ENCODE assay signal across 12 mouse cellular contexts in the genomic region with DNA sequence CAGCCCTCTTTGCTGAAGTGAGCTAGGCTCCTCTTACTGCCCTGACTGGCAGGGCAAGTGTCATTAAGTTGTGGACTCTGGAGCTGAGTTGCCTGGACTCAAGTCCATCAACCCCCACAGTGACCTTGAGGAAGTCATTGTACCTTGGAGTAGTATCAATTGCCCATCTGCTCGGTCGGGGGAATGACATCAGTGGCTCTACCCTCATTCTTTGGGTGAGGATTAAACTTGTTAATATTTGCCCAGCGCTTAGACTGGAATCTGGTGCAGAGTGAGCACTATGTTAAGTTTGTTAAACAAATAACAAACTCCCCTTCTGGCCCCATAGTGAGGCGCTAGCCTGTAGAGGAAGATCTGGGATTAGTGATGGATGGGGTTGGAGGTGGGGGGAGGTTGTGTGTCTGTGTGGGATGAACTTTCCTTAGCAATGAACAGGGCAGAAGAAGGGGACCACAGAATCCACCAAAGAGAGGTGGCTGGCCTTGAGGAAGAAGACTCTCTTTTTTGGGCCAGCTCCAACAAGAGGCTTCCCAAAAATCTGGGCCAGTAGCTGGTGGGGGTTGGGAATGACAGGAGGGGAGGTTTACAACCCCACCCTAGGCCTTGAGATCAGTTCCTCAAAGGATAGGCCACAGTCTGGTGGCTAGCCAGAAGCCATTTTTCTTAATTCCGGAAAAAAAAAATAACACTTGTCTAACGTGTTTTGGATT. TPM values are rescaled to one million over a fixed set of nuclear protein-coding genes. Genes with fewer than 3 reads are reported as not detected.
A peak's percentile ranks its signal among the peaks of the same experiment; 100 is the strongest.
DNase-seq lines count a peak whose midpoint lies in the region; ATAC-seq and TF ChIP-seq lines count a peak whose summit lies in the region.
"Had no signal": no experiment of that assay in that cellular context is flagged by ENCODE, and none has a peak within 500 bp of the region (broad histone marks: within the 10 kb centered on the region; RNA-seq: fewer than 3 reads in every experiment).

No protein-coding gene starts in this region.

- H3K27ac ChIP-seq in midbrain, embryonic 11.5 days (ENCODE audit: low read depth, low read length): no peak overlapping the region
- no peak overlapping the region for H3K27ac ChIP-seq in midbrain, embryonic 14.5 days (replicated peaks; ENCODE audit: low read depth, low read length)
- no peak overlapping the region for H3K27ac ChIP-seq in kidney, postnatal 0 days
- H3K27ac ChIP-seq: macrophage had no signal

- no peak overlapping the region for H3K4me3 ChIP-seq in midbrain, embryonic 11.5 days (ENCODE audit: low read depth, low read length)
- no peak overlapping the region for H3K4me3 ChIP-seq in midbrain, embryonic 14.5 days (replicated peaks; ENCODE audit: low read depth, low read length)
- H3K4me3 ChIP-seq in kidney, postnatal 0 days (replicated peaks; ENCODE audit: low read depth, low read length): no peak overlapping the region
- H3K4me3 ChIP-seq in myocyte: peak overlapping the region; percentile 94
- H3K4me3 ChIP-seq: forebrain, embryonic 15.5 days had no signal

- 11% methylated on average over 6 of the region's 6 CpGs for WGBS in midbrain, embryonic 11.5 days
- WGBS in midbrain, embryonic 14.5 days: 21% methylated on average over 6 of the region's 6 CpGs
- 11% methylated on average over 6 of the region's 6 CpGs for WGBS in kidney, postnatal 0 days

- no peak for TF ChIP-seq POLR2A in myocyte (IDR thresholded peaks at IDR 0.05; ENCODE audit: insufficient read length, low read depth)

- TF ChIP-seq CTCF in kidney, postnatal 0 days (IDR thresholded peaks at IDR 0.05; ENCODE audit: low read depth): no peak

- H3K79me2 ChIP-seq in myocyte (ENCODE audit: control insufficient read depth, insufficient read depth): peaks cover 6% of the 10 kb centered on the region

- no peaks in the 10 kb centered on the region for H3K36me3 ChIP-seq in midbrain, embryonic 11.5 days (ENCODE audit: control insufficient read depth, insufficient read depth, low read length)
- H3K36me3 ChIP-seq in midbrain, embryonic 14.5 days (ENCODE audit: control insufficient read depth, insufficient read depth, low read length): no peaks in the 10 kb centered on the region
- H3K36me3 ChIP-seq in kidney, postnatal 0 days (ENCODE audit: insufficient read depth, low read length): no peaks in the 10 kb centered on the region
- H3K36me3 ChIP-seq in myocyte (ENCODE audit: control insufficient read depth, insufficient read depth): no peaks in the 10 kb centered on the region
- H3K36me3 ChIP-seq: forebrain, embryonic 15.5 days had no signal

- H3K9ac ChIP-seq in midbrain, embryonic 11.5 days (ENCODE audit: low read length): no peak overlapping the region
- no peak overlapping the region for H3K9ac ChIP-seq in midbrain, embryonic 14.5 days (replicated peaks; ENCODE audit: low read length)
- no peak overlapping the region for H3K9ac ChIP-seq in kidney, postnatal 0 days (ENCODE audit: low read depth, low read length)
- H3K9ac ChIP-seq: forebrain, embryonic 15.5 days had no signal

- ATAC-seq in midbrain, embryonic 11.5 days (ENCODE audit: low FRiP score): no peak
- ATAC-seq in midbrain, embryonic 14.5 days (ENCODE audit: low FRiP score, low TSS enrichment): no peak
- no peak; the same call in 1 of the 2 replicates for ATAC-seq in kidney, postnatal 0 days (replicated peaks; ENCODE audit: low FRiP score, low read depth)
- ATAC-seq in monocyte, adult 5-6 weeks (replicated peaks; ENCODE audit: insufficient number of reproducible peaks, low FRiP score, low TSS enrichment, poor library complexity, severe bottlenecking): no peak
- ATAC-seq: forebrain, embryonic 15.5 days; hindbrain, embryonic 16.5 days had no signal

- H3K4me1 ChIP-seq in midbrain, embryonic 11.5 days (ENCODE audit: control insufficient read depth, insufficient read depth, low read length): peaks cover 36% of the 10 kb centered on the region
- H3K4me1 ChIP-seq in midbrain, embryonic 14.5 days (ENCODE audit: control insufficient read depth, insufficient read depth, low read length): peaks cover 29% of the 10 kb centered on the region
- peaks cover 44% of the 10 kb centered on the region for H3K4me1 ChIP-seq in kidney, postnatal 0 days (replicated peaks; ENCODE audit: insufficient read depth, low read length)

- DNase-seq in adrenal gland, postnatal 10 days: peak; percentile 24
- no peak for DNase-seq in adrenal gland, adult 2 months
- peak; percentile 89 for DNase-seq in midbrain, embryonic 11.5 days (ENCODE audit: low spot score, missing footprints)
- DNase-seq in midbrain, embryonic 14.5 days: no peak
- DNase-seq in kidney, postnatal 0 days (ENCODE audit: low spot score): peak; percentile 47
- no peak for DNase-seq in left cerebral cortex, adult 8-10 months (ENCODE audit: low spot score in 2 of 2)
- DNase-seq: thymus, postnatal 36 days had no signal

- H3K4me2 ChIP-seq in midbrain, embryonic 11.5 days: no peak overlapping the region
- H3K4me2 ChIP-seq in midbrain, embryonic 14.5 days (ENCODE audit: low read length): no peak overlapping the region
- no peak overlapping the region for H3K4me2 ChIP-seq in kidney, postnatal 0 days (ENCODE audit: low read length)
- peak overlapping the region; percentile 81 for H3K4me2 ChIP-seq in myocyte (ENCODE audit: low read depth)

- H3K27me3 ChIP-seq in midbrain, embryonic 11.5 days (ENCODE audit: control insufficient read depth, insufficient read depth, low read length): peaks cover 28% of the 10 kb centered on the region
- H3K27me3 ChIP-seq in midbrain, embryonic 14.5 days (ENCODE audit: control insufficient read depth, insufficient read depth, low read length): peaks cover 12% of the 10 kb centered on the region; the same call in 1 of the 2 replicates
- no peaks in the 10 kb centered on the region for H3K27me3 ChIP-seq in kidney, postnatal 0 days (ENCODE audit: insufficient read depth, low read length)
- H3K27me3 ChIP-seq in myocyte (ENCODE audit: control insufficient read depth, insufficient read depth, insufficient read length): no peaks in the 10 kb centered on the region

- no peak overlapping the region for H3ac ChIP-seq in myocyte (ENCODE audit: control insufficient read depth, insufficient read length)

- no peaks in the 10 kb centered on the region for H3K9me3 ChIP-seq in midbrain, embryonic 11.5 days (ENCODE audit: control insufficient read depth, low read length)
- no peaks in the 10 kb centered on the region for H3K9me3 ChIP-seq in midbrain, embryonic 14.5 days (ENCODE audit: control insufficient read depth, low read length)
- no peaks in the 10 kb centered on the region for H3K9me3 ChIP-seq in kidney, postnatal 0 days (replicated peaks; ENCODE audit: low read length)
- H3K9me3 ChIP-seq: forebrain, embryonic 15.5 days had no signal

TF ChIP-seq in myocyte, 11 proteins besides CTCF, POLR2A, EP300 and RAD21:
- TF ChIP-seq POLR2AphosphoS2 (IDR thresholded peaks at IDR 0.05; ENCODE audit: insufficient read length, low read depth): no peak
- no peak for TF ChIP-seq MAX (IDR thresholded peaks at IDR 0.05; ENCODE audit: low read depth)
- no peak for TF ChIP-seq TCF12 (IDR thresholded peaks at IDR 0.05; ENCODE audit: insufficient read depth, poor library complexity, severe bottlenecking)
- no peak for TF ChIP-seq SRF (IDR thresholded peaks at IDR 0.05; ENCODE audit: control insufficient read depth, insufficient read length, low read depth)
- TF ChIP-seq CEBPB (IDR thresholded peaks at IDR 0.05; ENCODE audit: insufficient read depth, poor library complexity, severe bottlenecking): no peak
- TF ChIP-seq MYOG (IDR thresholded peaks at IDR 0.05; ENCODE audit: control insufficient read depth in 1 of 3, insufficient read depth in 1 of 3, insufficient read length in 2 of 3, low read depth in 2 of 3): no peak
- no peak for TF ChIP-seq MYOD1 (IDR thresholded peaks at IDR 0.05; ENCODE audit: control insufficient read depth in 1 of 3, insufficient read length in 2 of 3, low read depth in 2 of 3)
- no peak for TF ChIP-seq USF1 (IDR thresholded peaks at IDR 0.05; ENCODE audit: low read depth)
- TF ChIP-seq TCF3 (IDR thresholded peaks at IDR 0.05; ENCODE audit: insufficient read length, low read depth): no peak

RNA-seq across cellular contexts. Expression of a gene that starts 4.2 kb away (rescaled TPM):
- total RNA-seq in adrenal gland, postnatal 10 days (2021): 10 to 100 TPM; 82.4 to 92.7 TPM
- 100 to 1,000 TPM; 106 to 160 TPM for total RNA-seq in adrenal gland, adult 2 months (2021)
- polyA plus RNA-seq in adrenal gland, adult 2 months (2012; rRNA removed): 193 and 277 TPM in 2 replicates
- 38.2 and 38.9 TPM in 2 replicates for polyA plus RNA-seq in midbrain, embryonic 11.5 days (2014; fragmentation: Nextera tagmentation; extraction: Ambion mirVana)
- 36.4 and 43.8 TPM in 2 replicates for polyA plus RNA-seq in midbrain, embryonic 14.5 days (2014; fragmentation: Nextera tagmentation; extraction: Ambion mirVana)
- polyA plus RNA-seq in kidney, postnatal 0 days (2015; fragmentation: Nextera tagmentation; extraction: Ambion mirVana): 22.0 and 22.9 TPM in 2 replicates
- 62.1 TPM for polyA plus RNA-seq in myocyte (2012; fragmentation: generic; extraction: Trizol)
- total RNA-seq in left cerebral cortex, adult 8-10 months (2022): 10 to 100 TPM; 37.4 to 53.8 (median 44.7) TPM
- 96.0 to 177 TPM (median 119 TPM) in 3 replicates for total RNA-seq in monocyte, adult 5-6 weeks (2017)

Comparison
In these comparisons a context has a peak if more than half of its experiments do, and no peak if none do; other contexts are left out.
1. DNase-seq: peak in adrenal gland, postnatal 10 days (single experiment), midbrain, embryonic 11.5 days (single experiment) and kidney, postnatal 0 days (single experiment); none in adrenal gland, adult 2 months (single experiment), midbrain, embryonic 14.5 days (single experiment) and left cerebral cortex, adult 8-10 months (0 of 2).